34 mouse cellular contexts compared by ENCODE assay signal in genomic region chr4:110006044-110006443, GRCm38 (mm10). TPM values are rescaled to one million over a fixed set of nuclear protein-coding genes. Genes with fewer than 3 reads are reported as not detected.
"Had no signal": no experiment of that assay in that cellular context is flagged by ENCODE, and none has a peak within 500 bp of the region (broad histone marks: within the 10 kb centered on the region; RNA-seq: fewer than 3 reads in every experiment).

No protein-coding gene starts in this region.

- ATAC-seq: liver, embryonic 12.5 days; liver, postnatal 0 days; lung, postnatal 0 days; midbrain, embryonic 13.5 days; midbrain, embryonic 15.5 days; midbrain, embryonic 16.5 days had no signal

- H3K9ac ChIP-seq: limb, embryonic 12.5 days; limb, embryonic 13.5 days; limb, embryonic 15.5 days; liver, embryonic 12.5 days; liver, embryonic 13.5 days; liver, embryonic 15.5 days; liver, postnatal 0 days; lung, embryonic 14.5 days; lung, embryonic 15.5 days; midbrain, embryonic 12.5 days; midbrain, embryonic 13.5 days; midbrain, embryonic 15.5 days; neural tube, embryonic 12.5 days had no signal

- H3K9me3 ChIP-seq: limb, embryonic 10.5 days; limb, embryonic 12.5 days; limb, embryonic 13.5 days; limb, embryonic 15.5 days; liver, embryonic 12.5 days; liver, embryonic 13.5 days; liver, embryonic 15.5 days; lung, embryonic 15.5 days; midbrain, embryonic 10.5 days; midbrain, embryonic 12.5 days; midbrain, embryonic 13.5 days; midbrain, embryonic 15.5 days; neural tube, embryonic 12.5 days had no signal

- H3K4me3 ChIP-seq: left cerebral cortex, adult 2 months; limb, embryonic 10.5 days; limb, embryonic 12.5 days; limb, embryonic 13.5 days; limb, embryonic 15.5 days; liver, embryonic 12.5 days; liver, embryonic 13.5 days; liver, embryonic 15.5 days; lung, embryonic 15.5 days; megakaryocyte, embryonic 14.5 days; midbrain, embryonic 10.5 days; midbrain, embryonic 12.5 days; midbrain, embryonic 13.5 days; midbrain, embryonic 15.5 days; myocyte; neural tube, embryonic 12.5 days had no signal

- H3K4me2 ChIP-seq: limb, embryonic 12.5 days; limb, embryonic 13.5 days; limb, embryonic 15.5 days; liver, embryonic 11.5 days; liver, embryonic 12.5 days; liver, embryonic 13.5 days; liver, embryonic 15.5 days; lung, embryonic 14.5 days; lung, embryonic 15.5 days; midbrain, embryonic 12.5 days; midbrain, embryonic 13.5 days; midbrain, embryonic 15.5 days; neural tube, embryonic 12.5 days had no signal

- H3K27ac ChIP-seq: left cerebral cortex, adult 2 months; limb, embryonic 10.5 days; limb, embryonic 12.5 days; limb, embryonic 13.5 days; limb, embryonic 15.5 days; liver, embryonic 12.5 days; liver, embryonic 13.5 days; liver, embryonic 15.5 days; lung, embryonic 15.5 days; macrophage; midbrain, embryonic 10.5 days; midbrain, embryonic 12.5 days; midbrain, embryonic 13.5 days; midbrain, embryonic 15.5 days; neural tube, embryonic 12.5 days had no signal

- H3K4me1 ChIP-seq: limb, embryonic 10.5 days; limb, embryonic 12.5 days; limb, embryonic 13.5 days; limb, embryonic 15.5 days; liver, embryonic 12.5 days; liver, embryonic 13.5 days; liver, embryonic 15.5 days; lung, embryonic 15.5 days; megakaryocyte, embryonic 14.5 days; midbrain, embryonic 10.5 days; midbrain, embryonic 12.5 days; midbrain, embryonic 13.5 days; midbrain, embryonic 15.5 days; neural tube, embryonic 12.5 days had no signal

- DNase-seq: left cerebral cortex, postnatal 4 days; liver, embryonic 13.5 days; liver, postnatal 0 days; lung, adult 18-20 months; lung, adult 2 months; lung, embryonic 14.5 days; lung, postnatal 10 days; lung, postnatal 14 days; lung, postnatal 36 days; lung, postnatal 4 days had no signal

- H3K27me3 ChIP-seq: limb, embryonic 12.5 days; limb, embryonic 13.5 days; limb, embryonic 15.5 days; liver, embryonic 13.5 days; liver, embryonic 15.5 days; lung, embryonic 15.5 days; midbrain, embryonic 12.5 days; midbrain, embryonic 13.5 days; midbrain, embryonic 15.5 days; neural tube, embryonic 12.5 days had no signal

- H3K36me3 ChIP-seq: limb, embryonic 10.5 days; limb, embryonic 12.5 days; limb, embryonic 13.5 days; limb, embryonic 15.5 days; liver, embryonic 12.5 days; liver, embryonic 13.5 days; liver, embryonic 15.5 days; lung, embryonic 15.5 days; midbrain, embryonic 10.5 days; midbrain, embryonic 12.5 days; midbrain, embryonic 13.5 days; midbrain, embryonic 15.5 days; neural tube, embryonic 12.5 days had no signal

RNA-seq across cellular contexts. Expression of gene Dmrta2, which starts 28.2 kb away (rescaled TPM):
- total RNA-seq: liver, adult 2 months; megakaryocyte progenitor cell, adult 5-6 weeks; megakaryocyte, adult 5-6 weeks; megakaryocyte-erythroid progenitor cell, adult 5-6 weeks; monocyte, adult 5-6 weeks had no signal
- polyA plus RNA-seq: liver, embryonic 13.5 days; liver, embryonic 15.5 days; liver, postnatal 0 days; lung, postnatal 0 days had no signal
